Mouse (Mus musculus) naive thymus-derived CD4-positive, alpha-beta T cell, adult 5 months (primary cell): ENCODE measurements around the gene Rfpl4. TPM values are rescaled to one million over a fixed set of nuclear protein-coding genes. Genes with fewer than 3 reads are reported as not detected.

Experiments used
- polyA plus RNA-seq: library from polyadenylated mRNA; unstranded; fragments of 100-300 nt; shearing (Covaris generic); gene quantifications from one replicate; pipeline ENCODE4 v1.2.1, GENCODE M21; 2017

The Rfpl4 gene
- polyA plus RNA-seq: not detected

DNA sequence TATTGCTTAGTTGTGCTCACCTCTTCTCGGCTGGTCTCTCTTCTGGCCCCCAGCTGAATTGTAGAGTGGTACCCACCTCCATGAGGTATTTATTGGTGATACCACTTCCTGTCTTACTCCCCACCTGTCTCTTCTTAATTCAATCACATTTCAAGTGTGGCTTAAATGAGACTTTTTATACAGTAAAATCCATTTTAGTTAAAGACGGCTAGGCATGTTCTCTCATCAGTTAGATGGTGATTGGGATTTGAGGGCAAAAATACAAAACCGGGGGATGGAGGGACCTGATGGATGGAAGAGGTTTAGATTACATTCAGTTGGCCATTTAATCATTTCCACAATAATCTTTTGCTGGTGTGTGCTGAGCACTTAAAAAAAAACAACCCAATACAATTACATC lies at the start of gene Rfpl4:
Gene Rfpl4 (minus strand): TSS at position 101 of the 400 bp plus-strand sequence.

DNA sequence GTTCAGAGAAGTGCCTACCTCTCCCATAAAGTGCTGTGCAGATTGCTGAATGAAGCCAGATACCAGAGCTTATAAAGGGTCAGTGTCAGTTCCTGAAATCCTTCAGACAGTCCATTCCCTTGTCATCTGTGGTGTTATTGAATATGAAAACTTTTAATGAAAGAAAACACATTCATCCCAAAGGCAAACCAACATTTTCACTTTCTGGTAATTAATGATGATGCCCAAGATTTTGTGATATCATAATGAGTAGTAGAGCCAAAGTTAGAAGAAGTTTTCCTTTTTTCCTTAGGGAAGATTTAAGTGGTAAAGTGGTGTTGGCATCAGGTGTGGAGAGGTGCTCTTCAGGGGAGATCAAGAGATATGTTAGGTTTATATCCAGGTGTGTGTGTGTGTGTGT lies 32.8 kb upstream of the Rfpl4 start, which contains the start of gene Vmn1r55:
Gene Vmn1r55 (minus strand): TSS at position 101 of the 400 bp plus-strand sequence.

GRCm38 (mm10) chr7:5125549-5126406 lies 9.0 kb upstream of the Rfpl4 start, which contains the start of gene Rasl2-9:
Gene Rasl2-9, minus strand, starts transcription at chr7:5125950.

DNA sequence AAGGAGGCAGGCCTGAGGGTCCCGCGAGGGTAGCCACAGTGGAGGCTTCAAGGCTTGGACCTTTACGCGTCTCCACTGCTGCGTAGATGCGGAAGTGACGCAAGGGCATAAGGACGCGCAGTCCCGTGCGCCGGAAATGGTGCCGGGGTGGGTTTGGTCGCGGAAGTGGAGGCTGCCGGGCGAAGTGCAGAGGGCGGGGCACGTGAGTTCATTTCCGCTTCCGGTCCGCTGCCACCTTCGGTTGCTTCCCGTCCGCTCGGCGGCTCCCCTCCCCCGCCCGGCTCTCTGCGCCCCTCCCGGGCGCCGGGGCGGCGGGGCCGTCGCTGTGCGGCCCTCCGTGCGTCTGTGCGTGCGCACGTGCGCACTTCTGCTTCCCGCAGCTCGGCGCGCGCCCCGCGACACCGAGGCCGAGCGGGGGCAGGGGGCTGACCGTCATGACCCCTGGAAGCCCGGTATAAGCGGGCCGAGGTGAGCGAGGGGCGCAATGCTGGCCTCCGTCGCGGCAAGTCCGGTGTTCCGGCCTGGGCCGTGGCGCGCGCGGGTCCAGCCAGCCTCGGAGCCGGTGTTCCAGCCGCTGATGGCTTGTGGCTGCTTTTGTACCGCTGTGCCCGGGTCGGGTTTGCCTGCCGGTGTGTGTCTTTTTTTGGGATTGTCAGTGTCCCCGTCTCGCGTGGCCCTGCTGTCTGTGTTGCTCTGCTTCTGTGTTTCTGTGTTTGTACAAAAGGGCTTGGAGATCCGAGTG lies 36.6 kb downstream of the Rfpl4 start, which contains the start of gene Epn1:
Gene Epn1 (plus strand): TSS at position 226 of the 742 bp plus-strand sequence.

GRCm38 (mm10) chr7:5061774-5062359 lies 54.9 kb downstream of the Rfpl4 start, which contains the start of gene U2af2:
Gene U2af2, plus strand, starts transcription at chr7:5062143.

Other genes with a start within 250 kb of the Rfpl4 start
- 7.4 TPM for gene Isoc2b, start 246.7 kb downstream of the Rfpl4 start, polyA plus RNA-seq
- 0.77 TPM for gene Isoc2a, start 239.8 kb downstream of the Rfpl4 start, polyA plus RNA-seq
- not detected for gene Gm36210, start 210.4 kb downstream of the Rfpl4 start, polyA plus RNA-seq
- 2.5 TPM for gene Zfp628, start 201.7 kb downstream of the Rfpl4 start, polyA plus RNA-seq
- gene Nat14, start 194.9 kb downstream of the Rfpl4 start, polyA plus RNA-seq: not detected
- gene Ssc5d, start 191.2 kb downstream of the Rfpl4 start, polyA plus RNA-seq: not detected
- not detected for gene Sbk2, start 152.5 kb downstream of the Rfpl4 start, polyA plus RNA-seq
- gene Sbk3, start 145.8 kb downstream of the Rfpl4 start, polyA plus RNA-seq: not detected
- 18.4 TPM for gene Zfp579, start 120.8 kb downstream of the Rfpl4 start, polyA plus RNA-seq
- 21.0 TPM for gene Zfp524, start 102.5 kb downstream of the Rfpl4 start, polyA plus RNA-seq
- gene Fiz1, start 102.3 kb downstream of the Rfpl4 start, polyA plus RNA-seq: 54.8 TPM
- 5.0 TPM for gene Gm44973, start 101.5 kb downstream of the Rfpl4 start, polyA plus RNA-seq
- 10.7 TPM for gene Zfp865, start 96.6 kb downstream of the Rfpl4 start, polyA plus RNA-seq
- gene Ccdc106, start 96.4 kb downstream of the Rfpl4 start, polyA plus RNA-seq: not detected
- gene 4632433K11Rik, start 82.8 kb downstream of the Rfpl4 start, polyA plus RNA-seq: not detected
- 2.1 TPM for gene Zfp784, start 78.5 kb downstream of the Rfpl4 start, polyA plus RNA-seq
- gene Zfp580, start 65.4 kb downstream of the Rfpl4 start, polyA plus RNA-seq: 5.0 TPM
- gene U2af2, start 54.8 kb downstream of the Rfpl4 start, polyA plus RNA-seq: 117 TPM
- gene Epn1, start 36.7 kb downstream of the Rfpl4 start, polyA plus RNA-seq: 23.9 TPM
- gene Rasl2-9, start 9.0 kb upstream of the Rfpl4 start, polyA plus RNA-seq: not detected
- 0.30 TPM for gene Vmn1r55, start 32.7 kb upstream of the Rfpl4 start, polyA plus RNA-seq
- not detected for gene Vmn1r56, start 79.8 kb upstream of the Rfpl4 start, polyA plus RNA-seq
- not detected for gene Vmn1r57, start 101.5 kb upstream of the Rfpl4 start, polyA plus RNA-seq
- not detected for gene Gm5065, start 233.6 kb upstream of the Rfpl4 start, polyA plus RNA-seq
- not detected for gene Nlrp2, start 234.1 kb upstream of the Rfpl4 start, polyA plus RNA-seq